Mouse (Mus musculus) frontal cortex, postnatal 25 days (tissue): ENCODE data around the gene Ppargc1a.

Experiments
- DNase-seq, 2 experiments: peaks; one replicate each; pipeline ENCODE4 v3.0.0; 2022; ENCODE audit warnings: low spot score in 2 of 2

The Ppargc1a gene

GRCm38 (mm10) chr5:51567659-51568058, at the start of gene Ppargc1a:
Gene Ppargc1a, minus strand, starts transcription at chr5:51567726.
- DNase-seq = no peak

GRCm38 (mm10) chr5:51616877-51617276, 49.4 kb upstream of the Ppargc1a start:
- no peak for DNase-seq

GRCm38 (mm10) chr5:51612049-51612448, 44.5 kb upstream of the Ppargc1a start:
- no peak for DNase-seq

- DNase-seq = no peak
These were observed 40.4 kb upstream of the Ppargc1a start for GRCm38 (mm10) chr5:51607686-51608480.

GRCm38 (mm10) chr5:51599549-51599948, 32.0 kb upstream of the Ppargc1a start:
- DNase-seq = no peak

GRCm38 (mm10) chr5:51595644-51596043, 28.1 kb upstream of the Ppargc1a start:
- no peak for DNase-seq

GRCm38 (mm10) chr5:51592206-51592605, 24.7 kb upstream of the Ppargc1a start:
- no peak for DNase-seq

GRCm38 (mm10) chr5:51591537-51592154, 24.1 kb upstream of the Ppargc1a start:
- DNase-seq = no peak

- DNase-seq = no peak
These were observed 18.7 kb upstream of the Ppargc1a start for GRCm38 (mm10) chr5:51586187-51586586.

- no peak for DNase-seq
These were observed 17.5 kb upstream of the Ppargc1a start for GRCm38 (mm10) chr5:51584987-51585386.

- DNase-seq = no peak
These were observed 16.7 kb upstream of the Ppargc1a start for GRCm38 (mm10) chr5:51584186-51584585.

- no peak for DNase-seq
These were observed 16.1 kb upstream of the Ppargc1a start for GRCm38 (mm10) chr5:51583632-51584031.

GRCm38 (mm10) chr5:51583030-51583429, 15.5 kb upstream of the Ppargc1a start:
- DNase-seq = no peak

- DNase-seq = no peak
These were observed 15.1 kb upstream of the Ppargc1a start for GRCm38 (mm10) chr5:51582618-51583017.

- no peak for DNase-seq
These were observed 10.1 kb upstream of the Ppargc1a start for GRCm38 (mm10) chr5:51577594-51577993.

- DNase-seq = no peak
These were observed 6.2 kb upstream of the Ppargc1a start for GRCm38 (mm10) chr5:51573770-51574169.

- no peak for DNase-seq
These were observed 718 bp upstream of the Ppargc1a start for GRCm38 (mm10) chr5:51568198-51568690.

- no peak for DNase-seq
These were observed 1.9 kb downstream of the Ppargc1a start for GRCm38 (mm10) chr5:51565672-51566071.

GRCm38 (mm10) chr5:51565038-51565437, 2.5 kb downstream of the Ppargc1a start:
- no peak for DNase-seq

- no peak for DNase-seq
These were observed 4.0 kb downstream of the Ppargc1a start for GRCm38 (mm10) chr5:51563574-51563973.

- DNase-seq = no peak
These were observed 9.8 kb downstream of the Ppargc1a start for GRCm38 (mm10) chr5:51557607-51558278.

- DNase-seq = no peak
These were observed 13.9 kb downstream of the Ppargc1a start for GRCm38 (mm10) chr5:51553671-51554070.

GRCm38 (mm10) chr5:51553251-51553650, 14.3 kb downstream of the Ppargc1a start:
- DNase-seq = no peak
